Mouse (Mus musculus) C2C12 (cell line): ENCODE data around the gene Usp7.
A peak's percentile ranks its signal among the peaks of the same experiment; 100 is the strongest.

Source experiments
- CEBPB ChIP-seq: IDR thresholded peaks from one replicate; pipeline ENCODE4 v1.6.1; 2011; ENCODE audit warnings: low read depth, mild to moderate bottlenecking, control low read depth, moderate library complexity
- CTCF ChIP-seq: IDR thresholded peaks from one replicate; pipeline ENCODE4 v1.5.1; 2011; ENCODE audit not compliant: control insufficient read depth, insufficient read depth, insufficient read length
- FOSL1 ChIP-seq: IDR thresholded peaks from one replicate; pipeline ENCODE4 v1.8.0; 2011; ENCODE audit warnings: mild to moderate bottlenecking, low read length; ENCODE audit not compliant: poor library complexity, insufficient read depth, severe bottlenecking
- MAX ChIP-seq: IDR thresholded peaks from one replicate; pipeline ENCODE4 v1.6.1; 2011; ENCODE audit warnings: mild to moderate bottlenecking, control low read depth
- MYOD1 ChIP-seq: IDR thresholded peaks from one replicate; pipeline ENCODE4 v1.6.1; 2011; ENCODE audit warnings: low read depth; ENCODE audit not compliant: control insufficient read depth, insufficient read length
- MYOG ChIP-seq: IDR thresholded peaks from one replicate; pipeline ENCODE4 v1.6.1; 2011; ENCODE audit not compliant: control insufficient read depth, insufficient read length; ENCODE audit errors: extremely low read depth
- USF1 ChIP-seq: IDR thresholded peaks from one replicate; pipeline ENCODE4 v1.6.1; 2011; ENCODE audit warnings: low read depth, mild to moderate bottlenecking, control low read depth, moderate library complexity

GRCm38 (mm10) chr16:8829564-8830359 lies 37.7 kb upstream of the Usp7 start, which contains the start of gene 1810013L24Rik:
- no peak for TF ChIP-seq CTCF
- no peak for TF ChIP-seq MYOG
- no peak for TF ChIP-seq CEBPB
- no peak for TF ChIP-seq MYOD1
- peak; percentile 96 for TF ChIP-seq USF1
- no peak for TF ChIP-seq FOSL1
- no peak for TF ChIP-seq MAX
